Mouse (Mus musculus): ENCODE results near the gene Cd72. TPM values are rescaled to one million over a fixed set of nuclear protein-coding genes. Genes with fewer than 3 reads are reported as not detected.
A peak's percentile ranks its signal among the peaks of the same experiment; 100 is the strongest.

Cd72 gene
- total and polyA plus RNA-seq, 3 experiments = 24.0 to 61.4 (median 55.9) TPM

- H3K9me3 ChIP-seq (replicated peaks; ENCODE audit: low read length) = no peaks in the 10 kb centered on the region
- H3K4me1 ChIP-seq (ENCODE audit: control insufficient read depth in 1 of 2, insufficient read depth in 2 of 2) = peaks cover 4 to 10% of the 10 kb centered on the region in 2 experiments; a peak in 3 of 4 replicates
- DNase-seq (ENCODE audit: extremely low read depth) = no peak
- H3K4me2 ChIP-seq (ENCODE audit: insufficient read depth, low read depth, poor library complexity, severe bottlenecking) = peak overlapping the region; percentile 88
- dilution Hi-C loops (cut with MboI; ENCODE audit: extremely low pct_ligation_motif_present, extremely low pct_unique_long_range_greater_than_20kb, low sequenced_read_pairs) = no loop called here
- peaks cover 9% of the 10 kb centered on the region for H3K27me3 ChIP-seq (replicated peaks)
- peak overlapping the region; percentile 83 for H3K9ac ChIP-seq (ENCODE audit: insufficient read depth, low read depth)
- H3K79me2 ChIP-seq (replicated peaks; ENCODE audit: control insufficient read depth, extremely low read depth, insufficient read depth, poor library complexity, severe bottlenecking) = no peaks in the 10 kb centered on the region
- H3K36me3 ChIP-seq (replicated peaks in 1 of 2; ENCODE audit: control insufficient read depth in 1 of 2, insufficient read depth in 1 of 2, low read length in 1 of 2) = peaks cover 10 to 41% of the 10 kb centered on the region in 2 experiments
- no peak overlapping the region for H3K27ac ChIP-seq (ENCODE audit: insufficient read depth, low read depth)
- in situ Hi-C loops (cut with MboI; ENCODE audit: low pct_ligation_motif_present, low pct_unique_long_range_greater_than_20kb, low sequenced_read_pairs) = loop anchor here (5.0 kb wide), 1 partner anchor 39 kb away; the partner anchor contains the start of gene Sit1
- TF ChIP-seq SIN3A (IDR thresholded peaks at IDR 0.05; ENCODE audit: low read length) (no peak), USF1 (IDR thresholded peaks at IDR 0.05; ENCODE audit: low read depth, low read length) (no peak), E2F4 (IDR thresholded peaks at IDR 0.05; ENCODE audit: insufficient replicate concordance, low read depth, low read length) (no peak), JUN (IDR thresholded peaks at IDR 0.05; ENCODE audit: insufficient read depth, low read depth, low read length) (no peak), MEF2A (IDR thresholded peaks at IDR 0.05; ENCODE audit: borderline replicate concordance, low read depth, low read length) (no peak), GABPA (IDR thresholded peaks at IDR 0.05; ENCODE audit: insufficient replicate concordance, low read depth, low read length) (no peak), PAX5 (IDR thresholded peaks at IDR 0.05; ENCODE audit: low read length) (no peak), TCF12 (IDR thresholded peaks at IDR 0.05; ENCODE audit: low read depth, low read length) (no peak), MYC (IDR thresholded peaks at IDR 0.05; ENCODE audit: low read depth, low read length) (no peak), MAX (IDR thresholded peaks at IDR 0.05; ENCODE audit: low read length) (no peak), RCOR1 (conservative IDR thresholded peaks at IDR 0.05; ENCODE audit: low read depth, low read length) (no peak), SMC3 (IDR thresholded peaks at IDR 0.05; ENCODE audit: low read depth, low read length) (no peak), POLR2AphosphoS2 (IDR thresholded peaks at IDR 0.05; ENCODE audit: low read depth, low read length) (no peak), POLR2A (IDR thresholded peaks at IDR 0.05; ENCODE audit: low read depth, low read length) (no peak)
- peak overlapping the region; percentile 28 to 70 (median 65) for H3K4me3 ChIP-seq (replicated peaks in 1 of 3; ENCODE audit: low read depth in 2 of 3, low read length in 2 of 3, poor library complexity in 1 of 3)
Observed at GRCm38 (mm10) chr4:43443511-43443910, 10.9 kb downstream of the Cd72 start.

GRCm38 (mm10) chr4:43442456-43443361 lies 11.7 kb downstream of the Cd72 start:
- H3K79me2 ChIP-seq (replicated peaks; ENCODE audit: control insufficient read depth, extremely low read depth, insufficient read depth, poor library complexity, severe bottlenecking) = no peaks in the 10 kb centered on the region
- peak overlapping the region; percentile 64 to 70 (median 65) for H3K4me3 ChIP-seq (replicated peaks in 1 of 3; ENCODE audit: low read depth in 2 of 3, low read length in 2 of 3, poor library complexity in 1 of 3)
- in situ Hi-C loops (cut with MboI; ENCODE audit: low pct_ligation_motif_present, low pct_unique_long_range_greater_than_20kb, low sequenced_read_pairs) = loop anchor here (5.0 kb wide), 1 partner anchor 40 kb away; the partner anchor contains the start of gene Sit1
- H3K36me3 ChIP-seq (replicated peaks in 1 of 2; ENCODE audit: control insufficient read depth in 1 of 2, insufficient read depth in 1 of 2, low read length in 1 of 2) = peaks cover 10 to 33% of the 10 kb centered on the region in 2 experiments
- peaks cover 10% of the 10 kb centered on the region for H3K27me3 ChIP-seq (replicated peaks)
- H3K9me3 ChIP-seq (replicated peaks; ENCODE audit: low read length) = no peaks in the 10 kb centered on the region
- peaks cover 4 to 10% of the 10 kb centered on the region in 2 experiments; a peak in 3 of 4 replicates for H3K4me1 ChIP-seq (ENCODE audit: control insufficient read depth in 1 of 2, insufficient read depth in 2 of 2)
- dilution Hi-C loops (cut with MboI; ENCODE audit: extremely low pct_ligation_motif_present, extremely low pct_unique_long_range_greater_than_20kb, low sequenced_read_pairs) = no loop called here
- peak overlapping the region; percentile 21; the same call in 1 of the 2 replicates for H3K27ac ChIP-seq (ENCODE audit: insufficient read depth, low read depth)
- H3K9ac ChIP-seq (ENCODE audit: insufficient read depth, low read depth) = peak overlapping the region; percentile 83
- TF ChIP-seq RCOR1 (conservative IDR thresholded peaks at IDR 0.05; ENCODE audit: low read depth, low read length) (no peak), POLR2A (IDR thresholded peaks at IDR 0.05; ENCODE audit: low read depth, low read length) (peak; percentile 27; the same call in 1 of the 2 replicates), MEF2A (IDR thresholded peaks at IDR 0.05; ENCODE audit: borderline replicate concordance, low read depth, low read length) (no peak), ZKSCAN1 (IDR thresholded peaks at IDR 0.05; ENCODE audit: borderline replicate concordance, low read depth, low read length) (no peak), KAT2A (IDR thresholded peaks at IDR 0.05; ENCODE audit: insufficient replicate concordance, low read length) (no peak), MAFK (IDR thresholded peaks at IDR 0.05; ENCODE audit: insufficient replicate concordance, low read length) (no peak), ZMIZ1 (IDR thresholded peaks at IDR 0.05; ENCODE audit: low read depth, low read length) (0 out of 2 replicates have a peak, but pooled peaks have one; percentile 16), NRF1 (IDR thresholded peaks at IDR 0.05; ENCODE audit: low read depth, low read length) (0 out of 2 replicates have a peak, but pooled peaks have one; percentile 26), BHLHE40 (IDR thresholded peaks at IDR 0.05; ENCODE audit: low read depth, low read length) (peak; percentile 34; the same call in 1 of the 2 replicates), TCF12 (IDR thresholded peaks at IDR 0.05; ENCODE audit: low read depth, low read length) (peak; percentile 52), POLR2AphosphoS2 (IDR thresholded peaks at IDR 0.05; ENCODE audit: low read depth, low read length) (no peak), SIN3A (IDR thresholded peaks at IDR 0.05; ENCODE audit: low read length) (peak; percentile 41; the same call in 1 of the 2 replicates), RAD21 (IDR thresholded peaks at IDR 0.05; ENCODE audit: low read depth, low read length) (no peak), CHD2 (IDR thresholded peaks at IDR 0.05; ENCODE audit: low read length) (no peak), EP300 (IDR thresholded peaks at IDR 0.05; ENCODE audit: low read length) (no peak)
- H3K4me2 ChIP-seq (ENCODE audit: insufficient read depth, low read depth, poor library complexity, severe bottlenecking) = peak overlapping the region; percentile 88
- no peak for DNase-seq (ENCODE audit: extremely low read depth)
